Mouse (Mus musculus): ENCODE results near the gene Fam193a. TPM values are rescaled to one million over a fixed set of nuclear protein-coding genes. Genes with fewer than 3 reads are reported as not detected.

The Fam193a gene
- polyA plus RNA-seq, 1 experiment = not detected

DNA sequence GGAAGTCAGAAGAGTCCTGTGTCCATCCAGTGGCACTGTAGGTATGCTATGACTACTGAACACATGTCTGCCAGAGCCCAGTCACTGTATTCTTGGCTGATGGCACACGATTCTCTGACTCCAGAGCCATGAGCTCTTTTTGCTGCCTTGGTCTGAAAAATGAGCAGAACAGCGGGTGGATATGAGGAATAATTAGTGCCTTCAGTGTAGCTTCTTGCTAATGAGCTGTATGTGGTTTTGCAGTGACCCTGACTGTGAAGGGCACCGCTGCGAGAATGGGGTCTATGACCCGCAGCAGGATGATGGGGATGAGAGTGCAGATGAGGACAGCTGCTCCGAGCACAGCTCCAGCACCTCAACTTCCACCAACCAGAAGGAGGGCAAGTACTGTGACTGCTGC lies 92.1 kb downstream of the Fam193a start:
- TF ChIP-seq CTCF (IDR thresholded peaks at IDR 0.05; ENCODE audit: insufficient read depth, low read depth, low read length) = no peak
- TF ChIP-seq POLR2A (IDR thresholded peaks at IDR 0.05; ENCODE audit: insufficient read depth, low read depth, low read length) = no peak
- WGBS = 81% methylated on average over 6 of the region's 6 CpGs
- Histone ChIP-seq H3K27ac (ENCODE audit: insufficient read depth, low read depth, low read length) (no peak overlapping the region), H3K4me1 (ENCODE audit: control insufficient read depth, insufficient read depth, low read length) (peaks cover 5% of the 10 kb centered on the region; the same call in 1 of the 2 replicates), H3K4me3 (ENCODE audit: insufficient read depth, low read depth, low read length) (no peak overlapping the region)

DNA sequence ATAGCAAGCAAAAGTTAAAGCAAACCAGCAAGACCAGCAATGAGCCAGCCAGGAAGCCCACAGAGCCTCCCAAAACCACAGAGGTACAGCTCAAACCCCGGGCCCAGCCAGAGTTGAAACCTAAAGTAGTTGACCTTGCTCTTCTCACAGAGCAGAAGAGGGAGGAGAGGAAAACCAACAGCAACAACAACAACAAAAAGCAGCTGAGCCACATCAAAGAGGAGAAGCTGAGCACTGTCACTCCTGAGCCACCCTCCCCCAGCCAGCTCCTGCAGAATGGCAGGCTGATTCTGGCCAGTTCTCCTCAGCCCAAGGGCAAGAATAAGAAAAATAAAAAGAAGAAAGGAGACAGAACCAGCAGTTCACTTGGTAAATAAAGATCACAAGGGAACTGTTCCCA lies 96.3 kb downstream of the Fam193a start:
- Histone ChIP-seq H3K27ac (ENCODE audit: insufficient read depth, low read depth, low read length) (no peak overlapping the region), H3K4me3 (ENCODE audit: insufficient read depth, low read depth, low read length) (no peak overlapping the region), H3K4me1 (ENCODE audit: control insufficient read depth, insufficient read depth, low read length) (peaks cover 5% of the 10 kb centered on the region; the same call in 1 of the 2 replicates)
- TF ChIP-seq POLR2A (IDR thresholded peaks at IDR 0.05; ENCODE audit: insufficient read depth, low read depth, low read length) (no peak), CTCF (IDR thresholded peaks at IDR 0.05; ENCODE audit: insufficient read depth, low read depth, low read length) (no peak)
- 100% methylated on average over 1 of the region's 1 CpGs for WGBS

DNA sequence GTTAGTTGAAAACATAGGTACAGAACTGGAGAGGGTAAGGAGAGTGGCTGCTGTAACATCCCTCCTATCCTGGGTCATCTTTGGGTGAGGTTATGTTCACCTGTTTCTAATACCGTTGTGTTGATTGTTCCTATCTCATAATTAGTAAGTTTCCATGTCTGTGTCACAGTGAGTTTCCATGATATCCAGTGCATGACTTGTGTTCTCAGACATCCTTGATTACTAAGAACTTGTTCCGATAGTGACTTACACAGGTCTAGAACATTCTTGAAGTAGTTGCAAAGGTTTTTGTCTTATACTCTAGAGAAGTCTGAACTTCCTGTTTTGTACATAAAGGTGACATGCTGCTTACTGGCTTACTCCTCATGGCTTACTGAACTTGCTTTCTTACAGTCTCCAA lies 96.9 kb downstream of the Fam193a start:
- 90% methylated on average over 2 of the region's 2 CpGs for WGBS
- no peak overlapping the region for H3K27ac ChIP-seq (ENCODE audit: insufficient read depth, low read depth, low read length)
- H3K4me1 ChIP-seq (ENCODE audit: control insufficient read depth, insufficient read depth, low read length) = peaks cover 5% of the 10 kb centered on the region; the same call in 1 of the 2 replicates
- H3K4me3 ChIP-seq (ENCODE audit: insufficient read depth, low read depth, low read length) = no peak overlapping the region
- no peak for TF ChIP-seq POLR2A (IDR thresholded peaks at IDR 0.05; ENCODE audit: insufficient read depth, low read depth, low read length)
- TF ChIP-seq CTCF (IDR thresholded peaks at IDR 0.05; ENCODE audit: insufficient read depth, low read depth, low read length) = no peak

DNA sequence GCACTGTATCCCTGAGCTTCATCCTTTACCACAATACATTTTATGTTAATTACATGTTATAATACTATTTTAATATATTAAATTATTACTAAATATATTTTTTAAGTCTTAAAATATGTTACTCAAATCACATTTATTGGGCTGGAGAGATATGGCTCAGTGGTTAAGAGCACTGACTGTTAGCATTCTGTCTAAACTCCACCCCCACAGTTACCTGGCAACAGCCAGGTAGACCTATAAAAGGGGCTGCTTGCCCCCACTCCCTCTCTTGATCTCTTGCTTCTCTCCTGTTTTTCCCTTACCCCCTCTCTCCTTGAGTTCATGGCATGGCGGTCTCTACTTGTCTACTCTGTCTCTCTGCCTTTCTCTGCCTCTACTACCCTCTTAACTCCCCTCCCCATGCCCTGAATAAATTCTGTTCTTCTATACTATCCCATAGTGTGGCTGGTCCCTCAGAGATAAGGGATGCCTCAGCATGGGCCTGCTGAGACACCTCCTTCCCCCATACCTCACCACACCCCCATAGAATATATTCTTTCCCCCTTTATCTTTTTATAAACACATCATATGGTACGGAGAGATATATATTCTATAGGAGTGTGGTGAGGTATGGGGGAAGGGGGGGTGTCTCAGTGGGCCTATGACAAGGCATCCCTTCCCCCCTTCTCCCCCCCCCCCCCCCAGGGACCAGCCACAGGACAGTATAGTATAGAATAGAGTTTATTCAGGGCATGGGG lies 98.5 kb downstream of the Fam193a start:
- no peak overlapping the region for H3K27ac ChIP-seq (ENCODE audit: insufficient read depth, low read depth, low read length)
- no peak overlapping the region for H3K4me3 ChIP-seq (ENCODE audit: insufficient read depth, low read depth, low read length)
- 98% methylated on average over 2 of the region's 2 CpGs for WGBS
- peaks cover 8% of the 10 kb centered on the region for H3K4me1 ChIP-seq (ENCODE audit: control insufficient read depth, insufficient read depth, low read length)
- TF ChIP-seq CTCF (IDR thresholded peaks at IDR 0.05; ENCODE audit: insufficient read depth, low read depth, low read length) (no peak), POLR2A (IDR thresholded peaks at IDR 0.05; ENCODE audit: insufficient read depth, low read depth, low read length) (no peak)

DNA sequence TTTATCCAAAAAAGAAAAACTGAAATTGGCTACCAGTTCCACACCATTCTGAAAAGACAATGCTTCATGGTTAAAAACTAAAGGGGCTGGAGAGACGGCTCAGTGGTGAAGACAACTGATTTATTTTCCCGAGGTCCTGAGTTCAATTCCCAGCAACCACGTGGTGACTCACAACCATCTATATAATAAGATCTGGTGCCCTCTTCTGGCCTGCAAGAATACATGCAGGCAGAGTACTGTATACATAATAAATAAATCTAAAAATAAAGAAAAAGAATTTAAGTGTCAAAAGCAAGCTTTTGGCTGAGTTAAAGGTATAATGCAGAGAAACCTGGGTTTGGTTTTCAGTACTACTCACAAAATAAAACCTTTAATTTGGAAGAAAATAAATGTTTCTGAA lies 111.2 kb downstream of the Fam193a start:
- WGBS = 83% methylated on average over 3 of the region's 3 CpGs
- no peak overlapping the region for H3K27ac ChIP-seq (ENCODE audit: insufficient read depth, low read depth, low read length)
- peaks cover 4% of the 10 kb centered on the region; the same call in 1 of the 2 replicates for H3K4me1 ChIP-seq (ENCODE audit: control insufficient read depth, insufficient read depth, low read length)
- TF ChIP-seq CTCF (IDR thresholded peaks at IDR 0.05; ENCODE audit: insufficient read depth, low read depth, low read length) = no peak
- no peak for TF ChIP-seq POLR2A (IDR thresholded peaks at IDR 0.05; ENCODE audit: insufficient read depth, low read depth, low read length)
- H3K4me3 ChIP-seq (ENCODE audit: insufficient read depth, low read depth, low read length) = no peak overlapping the region

DNA sequence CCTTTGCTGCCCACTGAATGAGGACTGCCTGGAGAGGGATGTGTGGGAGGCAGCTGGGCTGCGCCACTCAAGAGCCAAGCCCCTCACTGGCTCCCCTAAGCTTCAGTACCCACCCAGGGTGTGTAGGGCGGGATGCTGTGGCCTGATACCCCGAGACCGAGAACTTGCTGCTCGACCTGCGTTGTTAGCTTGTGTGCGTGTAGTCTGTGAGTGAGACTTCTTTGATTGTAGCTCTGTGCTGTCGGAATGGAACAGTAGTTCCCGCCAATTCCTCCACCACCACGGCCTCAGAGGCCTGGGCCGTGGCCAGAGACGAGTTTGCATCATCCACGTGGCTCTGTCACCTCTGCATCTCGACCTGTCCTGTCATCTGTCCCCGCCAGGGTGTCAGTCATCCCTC lies 116.0 kb downstream of the Fam193a start:
- Histone ChIP-seq H3K27ac (ENCODE audit: insufficient read depth, low read depth, low read length) (no peak overlapping the region), H3K4me3 (ENCODE audit: insufficient read depth, low read depth, low read length) (no peak overlapping the region), H3K4me1 (ENCODE audit: control insufficient read depth, insufficient read depth, low read length) (peaks cover 10% of the 10 kb centered on the region)
- no peak for TF ChIP-seq CTCF (IDR thresholded peaks at IDR 0.05; ENCODE audit: insufficient read depth, low read depth, low read length)
- TF ChIP-seq POLR2A (IDR thresholded peaks at IDR 0.05; ENCODE audit: insufficient read depth, low read depth, low read length) = no peak
- 92% methylated on average over 15 of the region's 15 CpGs for WGBS

DNA sequence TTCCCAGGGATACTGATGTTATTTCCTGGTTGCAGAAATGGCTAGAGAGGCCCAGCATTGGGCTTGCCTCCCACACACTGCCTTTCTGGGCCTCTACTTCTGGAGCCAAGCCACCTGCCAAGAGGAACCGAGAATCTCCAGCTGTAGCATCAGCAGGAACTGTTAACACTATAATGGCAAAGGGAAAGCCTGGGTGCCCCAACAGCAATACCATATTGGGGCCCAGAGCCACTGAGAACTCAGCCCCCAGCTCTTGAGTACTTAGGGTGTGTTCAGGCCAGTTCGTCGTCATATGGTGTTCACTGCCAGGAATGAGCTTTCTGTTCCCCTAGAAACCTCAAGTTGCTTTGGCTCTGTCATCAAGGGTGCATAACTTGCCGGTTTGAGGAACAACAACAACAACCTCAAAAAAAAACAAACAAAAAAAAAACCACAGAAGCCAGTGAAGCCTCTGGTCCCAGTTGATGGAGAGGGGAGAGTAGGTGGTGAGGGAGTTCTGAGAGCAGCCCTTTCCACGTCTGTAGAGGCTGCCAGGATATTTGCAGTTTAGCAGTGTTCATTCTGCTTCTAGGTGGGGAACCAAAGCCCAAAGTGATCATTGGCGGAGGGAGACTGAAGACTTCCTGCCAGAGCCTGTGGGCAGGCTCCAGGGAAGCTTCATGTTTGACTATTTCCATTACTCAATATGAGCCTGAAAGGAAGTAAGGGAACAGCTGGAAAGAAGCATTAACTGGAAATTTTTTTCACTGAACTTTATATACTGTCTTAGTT lies 117.8 kb downstream of the Fam193a start:
- TF ChIP-seq POLR2A (IDR thresholded peaks at IDR 0.05; ENCODE audit: insufficient read depth, low read depth, low read length) (no peak), CTCF (IDR thresholded peaks at IDR 0.05; ENCODE audit: insufficient read depth, low read depth, low read length) (no peak)
- Histone ChIP-seq H3K4me3 (ENCODE audit: insufficient read depth, low read depth, low read length) (no peak overlapping the region), H3K27ac (ENCODE audit: insufficient read depth, low read depth, low read length) (0 out of 2 replicates have a peak overlapping the region, but pooled peaks have one; percentile 13), H3K4me1 (ENCODE audit: control insufficient read depth, insufficient read depth, low read length) (peaks cover 10% of the 10 kb centered on the region)
- 36% methylated on average over 6 of the region's 6 CpGs for WGBS

DNA sequence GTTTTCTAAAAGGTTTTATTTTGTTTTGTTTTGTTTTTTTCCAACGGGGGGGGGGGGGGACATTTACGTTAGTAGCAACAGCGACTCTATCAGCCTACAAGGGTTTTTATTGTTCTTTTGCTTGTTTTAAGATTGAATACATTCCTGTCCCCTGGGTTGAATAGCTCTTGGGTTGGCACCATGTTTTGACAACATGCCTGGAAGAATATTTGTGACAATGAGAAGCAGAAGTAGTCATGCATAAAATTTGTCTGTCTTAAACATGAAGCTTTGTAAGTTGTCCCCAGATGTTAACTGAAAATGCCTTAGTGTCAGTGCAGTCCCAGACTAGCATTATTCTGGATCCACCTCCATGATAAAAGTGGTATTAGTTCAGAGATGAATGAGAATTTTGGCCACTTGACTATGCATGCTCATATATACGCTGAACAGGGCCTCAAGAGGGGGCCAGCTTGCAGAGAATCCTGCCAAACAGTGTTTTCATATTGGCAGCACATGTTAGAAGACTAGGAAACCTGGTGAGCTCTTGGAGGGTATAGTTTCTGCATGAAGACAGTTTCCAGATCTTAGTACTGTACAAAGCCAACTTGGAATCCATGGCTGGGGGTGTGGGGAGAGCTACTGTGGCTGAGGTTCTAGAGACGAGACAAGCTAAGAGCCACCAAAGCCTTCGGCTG lies 119.1 kb downstream of the Fam193a start:
- Histone ChIP-seq H3K4me3 (ENCODE audit: insufficient read depth, low read depth, low read length) (no peak overlapping the region), H3K4me1 (ENCODE audit: control insufficient read depth, insufficient read depth, low read length) (peaks cover 6% of the 10 kb centered on the region), H3K27ac (ENCODE audit: insufficient read depth, low read depth, low read length) (no peak overlapping the region)
- WGBS = 57% methylated on average over 6 of the region's 6 CpGs
- no peak for TF ChIP-seq POLR2A (IDR thresholded peaks at IDR 0.05; ENCODE audit: insufficient read depth, low read depth, low read length)
- TF ChIP-seq CTCF (IDR thresholded peaks at IDR 0.05; ENCODE audit: insufficient read depth, low read depth, low read length) = no peak

DNA sequence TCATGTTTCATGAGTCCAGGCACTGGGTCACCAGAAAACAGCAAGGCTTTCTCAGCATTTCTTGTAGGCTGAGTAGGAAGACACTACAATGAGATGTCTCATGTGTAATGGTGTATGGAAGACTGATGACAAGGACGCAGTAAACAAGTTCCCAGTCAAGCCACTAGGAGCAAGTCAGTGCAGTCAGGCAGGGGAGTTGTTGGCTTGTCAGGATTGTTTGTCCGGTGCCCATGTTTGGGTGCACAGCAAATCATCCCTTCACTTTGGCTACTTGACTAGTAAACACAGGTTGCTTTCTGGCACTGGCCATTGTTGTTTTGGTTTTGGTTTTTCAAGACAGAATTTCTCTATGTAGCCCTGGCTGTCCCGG lies 119.7 kb downstream of the Fam193a start:
- Histone ChIP-seq H3K27ac (ENCODE audit: insufficient read depth, low read depth, low read length) (no peak overlapping the region), H3K4me3 (ENCODE audit: insufficient read depth, low read depth, low read length) (no peak overlapping the region), H3K4me1 (ENCODE audit: control insufficient read depth, insufficient read depth, low read length) (peaks cover 6% of the 10 kb centered on the region)
- WGBS = 91% methylated on average over 3 of the region's 3 CpGs
- TF ChIP-seq POLR2A (IDR thresholded peaks at IDR 0.05; ENCODE audit: insufficient read depth, low read depth, low read length) (no peak), CTCF (IDR thresholded peaks at IDR 0.05; ENCODE audit: insufficient read depth, low read depth, low read length) (no peak)

Measured in olfactory bulb, adult 2 months (tissue).